Mouse (Mus musculus) 416B (cell line): ENCODE measurements around the gene Rab27a.
A peak's percentile ranks its signal among the peaks of the same experiment; 100 is the strongest.
"Not testable (repeated sequence)": the region's sequence is repeated elsewhere in the genome, so short reads cannot be mapped to it uniquely, and the experiment has no call there.

Experiments used
- DNase-seq: peaks from one replicate; pipeline ENCODE4 v3.0.0; 2011; ENCODE audit warnings: low read depth

The Rab27a gene

DNA sequence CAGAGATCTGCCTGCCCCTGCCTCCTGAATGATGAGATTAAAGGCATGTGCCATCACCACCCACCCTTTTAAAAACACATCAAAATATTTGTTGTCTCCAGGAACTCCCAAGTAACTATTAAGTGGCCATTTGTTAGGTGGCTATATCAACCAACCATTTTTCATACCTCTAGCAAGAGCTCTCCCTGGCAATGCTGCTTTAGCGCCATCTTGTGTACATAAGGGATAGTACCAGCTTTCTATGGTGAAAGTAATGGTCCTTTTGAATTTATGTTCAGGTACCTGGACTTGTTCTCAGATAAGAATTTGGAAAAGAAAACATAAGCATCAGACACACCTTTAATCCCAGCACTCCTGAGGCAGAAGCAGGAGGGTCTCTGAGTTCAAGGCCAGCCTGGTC, 47.1 kb downstream of the Rab27a start:
- DNase-seq = peak; percentile 83

DNA sequence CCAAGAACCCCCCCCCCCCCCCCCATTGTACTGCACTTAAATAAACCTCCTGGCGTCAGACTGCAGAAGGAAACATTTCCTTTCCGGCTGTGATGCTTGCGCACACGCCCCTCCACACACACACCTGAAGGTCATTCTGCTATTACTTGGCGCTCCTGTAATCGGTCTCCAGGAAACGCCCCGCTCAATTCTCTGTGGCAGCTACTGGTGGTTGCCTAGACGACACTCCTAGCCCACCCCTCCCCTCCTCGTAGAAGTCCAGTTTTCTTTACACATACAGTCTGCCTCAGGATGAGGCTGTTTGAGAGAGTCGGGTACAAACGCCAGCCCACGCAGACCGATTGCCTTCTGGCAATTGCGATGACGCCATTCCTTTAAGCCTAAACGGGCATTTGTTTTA, 49.9 kb downstream of the Rab27a start:
- no peak for DNase-seq

DNA sequence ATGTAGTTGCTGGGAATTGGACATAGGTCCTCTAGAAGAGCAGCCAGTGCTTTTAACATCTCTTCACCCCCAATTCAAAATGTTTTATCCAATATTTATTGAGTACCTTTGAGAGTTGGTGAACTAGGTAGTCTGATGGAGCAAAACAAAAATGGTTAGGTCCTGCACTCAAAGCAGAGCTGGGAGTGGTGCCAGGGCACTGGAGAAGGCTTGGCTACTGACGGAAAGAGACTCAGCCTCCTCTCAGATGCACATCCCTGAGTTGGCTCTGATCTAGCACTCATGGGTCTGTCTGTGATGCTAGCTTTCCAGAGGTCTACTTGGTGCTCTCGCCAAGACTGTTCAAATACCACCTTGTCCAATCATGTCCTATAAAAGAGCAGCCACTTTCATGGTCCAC, 53.2 kb downstream of the Rab27a start:
- DNase-seq = no peak

DNA sequence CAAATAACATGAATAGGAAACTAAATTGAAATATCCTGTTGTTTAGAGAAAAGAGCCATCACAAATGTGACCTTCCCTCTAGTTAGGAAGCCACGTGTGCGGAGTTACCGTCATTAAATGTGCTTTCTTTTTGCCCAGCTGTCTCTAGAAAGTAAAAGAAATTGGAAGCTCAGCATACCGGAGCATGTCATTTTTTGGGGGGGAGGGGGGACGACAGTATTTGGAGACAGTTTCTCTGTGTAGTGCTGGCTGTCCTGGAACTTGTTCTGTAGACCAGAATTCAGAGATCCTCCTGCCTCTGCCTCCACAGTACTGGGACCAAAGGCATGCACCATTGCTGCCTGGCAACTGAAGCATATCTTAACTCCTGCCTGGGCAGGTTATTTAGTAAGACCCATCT, 56.9 kb downstream of the Rab27a start, which contains the start of gene Khdc3:
Gene Khdc3, plus strand, starts transcription at position 301 of the 400 bp plus-strand sequence.
- no peak for DNase-seq

DNA sequence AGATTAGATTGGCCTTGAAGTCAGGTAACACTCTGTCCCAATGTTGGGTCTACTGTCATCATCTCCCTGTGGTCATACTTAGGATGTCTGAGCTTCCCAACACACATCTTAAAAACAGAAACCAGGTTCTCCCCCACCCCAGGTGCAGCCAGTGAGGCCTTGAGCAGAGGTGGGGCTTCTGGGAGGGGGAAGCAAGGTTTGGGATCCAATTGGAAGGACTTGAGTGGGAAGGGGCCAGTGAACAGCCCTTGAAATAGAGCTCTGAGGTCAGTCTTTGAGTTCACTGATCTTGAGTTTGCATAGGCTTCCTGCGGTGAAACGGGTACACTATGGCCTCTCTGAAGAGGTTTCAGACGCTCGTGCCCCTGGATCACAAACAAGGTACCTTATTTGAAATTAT, 57.5 kb downstream of the Rab27a start, which contains the start of gene Gm20509:
Gene Gm20509, plus strand, starts transcription at position 290 of the 400 bp plus-strand sequence.
- DNase-seq = no peak

DNA sequence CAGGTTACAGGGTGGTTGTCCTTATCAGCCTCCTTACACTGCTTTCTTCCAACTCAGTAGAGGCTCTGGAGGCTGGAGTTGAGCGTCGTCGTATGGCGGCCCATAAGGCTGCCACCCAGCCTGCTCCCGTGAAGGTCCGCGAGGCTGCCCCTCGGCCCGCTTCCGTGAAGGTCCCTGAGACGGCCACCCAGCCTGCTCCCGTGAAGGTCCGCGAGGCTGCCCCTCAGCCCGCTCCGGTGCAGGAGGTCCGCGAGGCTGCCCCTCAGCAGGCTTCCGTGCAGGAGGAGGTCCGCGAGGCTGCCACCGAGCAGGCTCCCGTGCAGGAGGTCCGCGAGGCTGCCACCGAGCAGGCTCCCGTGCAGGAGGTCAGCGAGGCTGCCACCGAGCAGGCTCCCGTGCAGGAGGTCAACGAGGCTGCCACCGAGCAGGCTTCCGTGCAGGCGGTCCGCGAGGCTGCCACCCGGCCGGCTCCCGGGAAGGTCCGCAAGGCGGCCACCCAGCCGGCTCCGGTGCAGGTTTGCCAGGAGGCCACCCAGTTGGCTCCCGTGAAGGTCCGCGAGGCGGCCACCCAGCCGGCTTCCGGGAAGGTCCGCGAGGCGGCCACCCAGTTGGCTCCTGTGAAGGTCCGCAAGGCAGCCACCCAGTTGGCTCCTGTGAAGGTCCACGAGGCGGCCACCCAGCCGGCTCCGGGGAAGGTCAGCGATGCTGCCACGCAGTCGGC, 58.7 kb downstream of the Rab27a start:
- no peak for DNase-seq

DNA sequence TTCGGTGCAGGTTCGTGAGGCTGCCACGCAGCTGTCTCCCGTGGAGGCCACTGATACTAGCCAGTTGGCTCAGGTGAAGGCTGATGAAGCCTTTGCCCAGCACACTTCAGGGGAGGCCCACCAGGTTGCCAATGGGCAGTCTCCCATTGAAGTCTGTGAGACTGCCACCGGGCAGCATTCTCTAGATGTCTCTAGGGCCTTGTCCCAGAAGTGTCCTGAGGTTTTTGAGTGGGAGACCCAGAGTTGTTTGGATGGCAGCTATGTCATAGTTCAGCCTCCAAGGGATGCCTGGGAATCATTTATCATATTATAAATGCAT, 59.2 kb downstream of the Rab27a start:
- no peak for DNase-seq

DNA sequence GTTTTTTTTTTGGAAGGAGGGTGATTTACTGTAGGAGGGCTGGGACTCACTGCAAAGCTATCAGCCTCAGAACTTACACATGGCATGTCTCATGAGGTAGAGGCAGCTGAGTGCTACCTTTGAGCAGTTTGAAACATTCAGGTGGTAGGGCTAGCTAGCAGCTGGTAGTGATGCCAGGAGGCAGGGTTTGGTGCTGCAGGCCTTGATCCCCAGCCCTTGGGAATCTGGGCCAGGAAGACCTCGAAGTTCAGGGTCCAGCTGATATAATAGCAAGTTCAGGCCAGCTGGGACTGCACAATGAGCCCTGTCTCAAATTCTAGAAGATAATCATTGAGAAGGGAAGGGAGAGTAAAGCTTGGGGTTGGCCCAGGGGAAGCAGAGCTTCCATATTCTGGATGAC, 60.5 kb downstream of the Rab27a start:
- no peak for DNase-seq

DNA sequence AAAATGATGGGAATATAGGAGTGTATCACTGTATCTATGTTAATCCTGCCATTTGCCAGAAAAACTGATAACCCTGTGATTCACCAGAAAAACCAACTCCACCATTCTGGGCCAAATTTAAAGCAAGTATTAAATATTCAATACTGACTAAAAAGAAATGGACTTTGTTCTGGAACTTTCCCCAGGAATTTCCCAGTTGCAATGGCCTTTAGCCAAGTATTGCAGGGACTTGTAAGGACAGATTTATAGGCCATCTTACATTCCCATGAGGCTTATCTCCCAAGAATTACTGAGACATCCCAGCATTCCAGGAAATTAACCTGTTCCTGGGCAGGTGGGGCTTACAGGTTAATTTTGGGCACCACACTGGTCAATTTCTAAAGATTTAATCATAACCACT, 61.1 kb downstream of the Rab27a start:
- DNase-seq = no peak

DNA sequence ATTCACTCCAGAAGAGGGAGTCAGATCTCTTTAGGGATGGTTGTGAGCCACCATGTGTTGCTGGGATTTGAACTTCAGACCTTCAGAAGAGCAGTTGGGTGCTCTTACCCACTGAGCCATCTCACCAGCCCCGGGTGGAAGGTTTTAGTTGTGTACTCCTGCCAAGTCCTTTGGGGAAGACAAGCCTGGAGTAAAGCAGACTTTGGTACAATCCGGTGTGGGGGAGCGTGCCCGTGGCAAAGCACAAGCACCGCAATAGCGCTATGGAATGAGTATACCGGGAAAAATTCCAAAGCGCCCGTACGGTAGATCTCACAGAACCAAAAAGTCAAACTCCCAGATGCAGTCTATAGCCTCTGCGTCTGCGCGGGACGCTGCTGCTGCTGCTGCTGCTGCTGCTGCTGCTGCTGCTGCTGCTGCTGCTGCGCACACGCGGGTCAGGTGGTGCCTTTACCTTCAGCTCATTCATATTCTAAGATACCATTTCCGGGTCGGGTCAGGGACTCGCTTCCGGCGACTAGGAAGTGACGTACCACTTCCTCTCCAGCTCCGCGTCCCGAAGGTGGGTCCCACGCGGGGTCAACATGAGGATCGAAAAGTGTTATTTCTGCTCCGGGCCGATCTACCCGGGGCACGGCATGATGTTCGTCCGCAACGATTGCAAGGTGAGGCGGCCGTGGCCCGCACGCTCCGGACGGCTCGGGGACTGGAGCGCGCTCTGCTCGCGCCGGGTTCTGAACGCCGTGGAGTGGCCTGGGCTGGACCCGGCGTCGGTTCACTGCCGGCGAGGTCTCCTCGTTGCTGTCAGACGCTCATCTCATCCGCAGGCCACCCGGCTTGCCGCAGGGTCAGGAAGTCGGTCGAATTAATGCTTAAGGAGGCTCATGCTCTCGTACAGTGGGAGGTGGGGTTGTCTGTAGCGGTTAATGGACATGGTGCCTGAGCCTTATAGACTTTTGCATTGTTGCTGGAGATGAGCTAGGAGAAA, 68.6 kb downstream of the Rab27a start, which contains the start of gene Rsl24d1:
Gene Rsl24d1, plus strand, starts transcription at position 508 of the 988 bp plus-strand sequence.
- peak; percentile 94 for DNase-seq

DNA sequence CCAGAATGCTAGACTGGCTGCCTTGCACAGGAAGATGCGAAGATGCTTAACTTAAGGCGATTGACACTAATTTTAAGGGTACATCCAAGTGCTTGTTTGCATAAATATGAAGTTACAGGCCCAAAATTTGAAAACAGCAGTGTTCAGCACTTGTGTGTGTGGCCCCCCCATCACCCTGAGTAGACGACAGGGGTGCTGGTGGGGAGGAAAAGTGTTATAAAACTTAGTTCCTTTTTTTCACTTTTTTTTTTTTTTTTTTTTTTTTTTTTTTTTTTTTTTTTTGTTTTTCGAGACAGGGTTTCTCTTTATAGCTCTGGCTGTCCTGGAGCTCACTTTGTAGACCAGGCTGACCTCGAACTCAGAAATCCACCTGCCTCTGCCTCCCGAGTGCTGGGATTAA, 72.0 kb downstream of the Rab27a start:
- not testable (repeated sequence) for DNase-seq

DNA sequence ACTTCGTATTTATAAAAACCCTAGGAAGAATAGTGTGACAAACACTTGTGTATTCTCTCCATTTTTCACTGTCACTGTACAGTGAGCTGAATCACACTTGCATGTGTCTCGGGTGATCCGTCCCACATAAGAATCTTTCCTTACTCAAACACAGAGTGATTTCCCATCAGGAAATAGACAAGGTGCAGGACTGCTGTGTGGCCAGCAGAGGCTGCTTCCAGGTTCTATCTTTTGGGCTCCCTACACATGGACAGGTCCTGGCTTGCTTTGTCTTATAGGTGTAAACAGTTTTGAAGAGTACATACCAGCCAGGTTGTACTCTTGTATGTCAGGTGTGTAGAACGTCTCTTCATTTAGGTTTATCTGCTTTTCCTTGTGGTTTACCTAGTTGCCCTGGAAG, 73.4 kb downstream of the Rab27a start:
- peak; percentile 24 for DNase-seq

DNA sequence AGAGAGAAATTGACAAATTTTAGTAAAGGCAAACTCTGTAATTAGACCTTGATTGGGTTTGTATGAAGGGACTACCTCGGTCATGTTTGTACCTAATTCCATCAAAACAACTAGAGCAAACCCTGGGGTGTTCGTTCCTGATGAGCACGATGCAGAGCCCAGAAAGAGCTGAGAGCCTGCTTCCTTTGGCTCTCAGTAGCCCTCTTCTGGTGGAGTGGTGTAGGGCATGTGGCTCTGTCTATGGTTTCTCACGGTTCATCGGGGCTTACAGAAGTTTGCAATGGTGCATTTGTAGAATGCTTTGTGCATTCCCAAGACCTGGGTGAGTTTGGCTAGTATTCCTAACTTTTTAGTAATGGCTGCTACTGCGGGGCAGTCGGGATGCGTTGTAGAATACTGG, 77.1 kb downstream of the Rab27a start:
- DNase-seq = peak; percentile 42

DNA sequence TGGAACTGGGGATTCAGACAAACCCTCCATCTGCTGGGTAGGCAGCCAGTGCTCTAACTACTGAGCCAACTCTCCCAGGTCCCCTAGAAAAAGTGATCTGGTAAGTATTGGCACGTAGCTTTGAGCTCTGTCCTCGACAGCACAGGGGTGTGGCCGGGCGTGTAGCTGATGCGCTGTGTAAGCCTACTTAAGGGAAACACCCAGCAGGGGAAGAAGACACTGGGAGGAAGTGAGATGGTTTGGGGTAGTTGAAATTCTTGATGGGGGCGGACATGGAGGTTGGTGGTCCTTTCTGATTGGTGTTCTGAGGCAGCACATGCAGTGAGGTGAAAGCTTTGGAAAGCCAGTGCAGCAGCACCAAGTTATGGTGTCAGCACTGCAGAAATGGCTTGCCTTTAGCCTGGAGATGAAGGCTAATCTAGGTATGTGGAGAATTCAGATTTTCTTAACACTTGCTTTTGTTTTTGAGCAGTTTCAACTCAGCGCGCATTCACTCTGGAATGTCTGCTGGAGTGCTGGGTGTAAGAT, 80.5 kb downstream of the Rab27a start:
- DNase-seq = peak; percentile 18

DNA sequence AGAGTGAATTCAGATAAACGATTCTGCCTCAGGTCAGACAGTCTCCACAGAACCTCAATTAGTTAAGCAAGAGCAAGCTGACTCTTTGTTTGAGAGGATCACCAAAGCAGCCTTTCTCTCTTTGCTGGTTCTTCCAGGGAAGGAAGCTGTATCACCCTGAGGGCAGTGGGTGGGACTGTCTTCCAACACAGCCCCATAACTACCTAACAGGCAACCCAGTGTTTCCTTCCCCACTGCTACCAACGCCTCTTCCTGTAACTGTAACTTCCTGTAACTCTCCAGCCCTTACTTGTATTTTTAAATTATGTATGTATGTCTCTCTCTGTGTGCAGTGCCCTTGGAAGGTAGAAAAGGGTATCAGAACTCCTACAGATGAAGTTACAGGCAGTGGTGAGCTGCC, 82.8 kb downstream of the Rab27a start:
- DNase-seq = peak; percentile 77

DNA sequence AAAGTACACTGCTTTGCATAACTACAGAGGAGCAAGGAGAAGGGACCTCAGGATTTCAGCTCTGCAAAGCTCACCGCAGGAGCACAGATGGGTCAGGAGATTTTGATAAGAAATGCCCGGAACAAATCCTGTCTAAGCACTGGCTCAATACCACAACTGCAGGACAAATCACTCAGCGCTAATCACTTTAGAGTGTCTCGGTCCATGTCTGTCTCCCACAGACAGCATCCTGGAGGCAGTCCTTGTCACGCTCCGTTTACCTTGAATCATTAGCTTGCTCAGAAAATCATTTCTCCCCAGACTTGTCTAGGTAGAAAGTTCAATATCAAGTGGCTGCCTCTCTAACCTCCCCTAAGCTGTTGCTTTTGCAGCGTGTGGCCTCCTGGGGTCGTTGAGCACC, 85.2 kb downstream of the Rab27a start:
- no peak for DNase-seq

DNA sequence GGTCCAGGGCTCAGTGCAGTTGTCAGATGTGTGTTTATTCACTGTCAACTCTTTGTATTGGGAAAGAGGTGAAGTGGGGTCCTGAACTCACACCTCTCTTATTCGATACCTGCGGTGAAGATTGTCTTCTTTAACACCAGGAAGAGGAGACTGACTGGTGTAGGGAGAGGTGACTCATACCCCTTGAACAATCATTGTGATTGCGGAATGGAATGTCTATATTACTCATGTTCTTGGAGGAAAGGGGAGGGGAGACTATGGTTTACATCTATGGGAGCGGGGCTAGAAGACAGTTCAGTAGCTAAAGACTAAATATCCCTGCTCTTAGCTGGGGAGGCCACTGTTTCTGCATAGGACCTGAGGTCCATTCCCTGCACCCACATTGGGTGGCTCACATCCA, 85.9 kb downstream of the Rab27a start:
- DNase-seq = peak; percentile 84

DNA sequence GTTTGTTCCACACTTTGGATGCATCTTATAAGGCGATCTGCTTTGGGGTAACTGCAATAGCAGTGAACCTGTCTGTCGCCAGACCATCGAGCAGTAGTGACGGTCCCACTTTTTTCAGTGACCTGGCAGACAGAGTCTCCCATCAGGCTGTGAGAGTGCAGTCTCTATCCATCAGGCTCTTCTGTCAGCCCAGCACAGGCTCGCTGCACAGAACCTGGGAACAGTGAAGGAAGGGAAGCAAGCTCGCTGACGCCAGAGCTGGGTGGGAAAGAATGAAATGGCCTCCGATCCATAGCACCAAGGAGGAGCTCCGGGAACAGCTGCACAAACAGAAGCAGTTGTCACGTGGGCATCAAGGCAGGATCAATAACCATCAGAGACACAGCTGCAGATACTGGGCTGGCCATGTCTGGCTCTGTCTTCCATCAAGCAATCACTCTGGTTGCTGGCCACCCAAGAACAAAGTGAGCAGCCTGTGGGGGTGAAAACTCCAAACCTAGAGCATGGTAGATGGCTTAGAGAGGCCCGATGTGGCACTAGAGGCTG, 92.8 kb downstream of the Rab27a start:
- DNase-seq = no peak
